Mouse (Mus musculus) lung, postnatal 25 days (tissue): ENCODE results near the gene Olfr209.
"Not testable (repeated sequence)": the region's sequence is repeated elsewhere in the genome, so short reads cannot be mapped to it uniquely, and the experiment has no call there.

Experiments
- DNase-seq: peaks from one replicate; pipeline ENCODE4 v3.0.0; 2022; ENCODE audit warnings: low spot score

Olfr209 gene

DNA sequence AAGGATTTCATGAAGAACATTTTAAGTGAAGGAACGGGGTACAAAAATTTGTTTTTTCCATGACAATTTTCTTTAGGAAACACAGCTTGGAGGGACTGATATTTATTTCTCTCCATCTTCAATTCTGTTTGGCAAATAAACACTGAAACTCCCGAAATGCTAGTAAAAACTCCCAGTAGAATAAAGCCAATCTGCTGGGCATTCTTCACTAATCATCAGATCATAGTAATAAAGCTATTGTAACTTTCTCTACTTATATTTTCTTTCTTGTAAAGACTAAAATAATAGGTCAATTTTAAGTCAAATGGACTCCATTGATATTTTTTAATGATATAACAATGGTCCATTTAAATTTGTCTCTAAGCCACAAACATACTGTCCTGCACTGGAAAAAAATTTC lies at the start of gene Olfr209:
Gene Olfr209 (minus strand): TSS at position 101 of the 400 bp plus-strand sequence.
- no peak for DNase-seq

DNA sequence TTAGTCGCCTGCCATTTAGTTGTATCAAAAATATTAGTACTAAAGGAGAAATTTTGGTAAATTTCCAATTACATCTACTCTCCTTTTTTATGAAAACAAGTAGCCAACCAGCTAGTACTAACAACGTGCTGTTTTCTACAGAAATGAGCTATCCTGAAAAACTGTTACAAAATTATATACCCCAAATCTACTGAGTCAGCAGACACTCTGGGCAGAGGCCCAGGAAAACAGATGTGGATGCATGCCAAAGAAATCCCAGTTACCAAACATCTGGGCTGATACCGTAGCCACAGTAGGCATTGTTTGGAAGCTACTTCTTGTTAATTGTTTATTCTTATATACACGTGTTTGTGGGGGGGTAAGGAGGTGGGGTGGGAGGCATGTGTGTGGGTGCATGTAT lies 49.7 kb upstream of the Olfr209 start:
- no peak for DNase-seq

DNA sequence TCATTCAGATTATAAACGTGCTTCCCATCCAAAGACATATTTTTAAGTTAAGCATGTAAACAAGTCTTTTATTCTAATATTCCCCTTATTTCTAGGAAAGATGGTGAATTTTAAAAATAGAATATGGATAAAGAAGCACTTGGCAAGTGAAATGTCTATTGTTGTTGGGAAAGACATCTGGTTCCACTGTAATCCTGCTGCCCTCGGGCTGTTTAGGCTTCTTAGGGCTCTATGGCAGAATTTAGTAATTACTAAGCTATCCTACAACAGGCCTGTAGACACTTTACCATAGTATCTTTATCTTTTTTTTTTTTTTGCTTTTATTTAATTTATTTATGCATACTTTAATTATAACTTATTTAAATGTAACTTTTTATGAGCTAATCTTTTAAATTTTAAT lies 46.0 kb upstream of the Olfr209 start:
- no peak for DNase-seq

DNA sequence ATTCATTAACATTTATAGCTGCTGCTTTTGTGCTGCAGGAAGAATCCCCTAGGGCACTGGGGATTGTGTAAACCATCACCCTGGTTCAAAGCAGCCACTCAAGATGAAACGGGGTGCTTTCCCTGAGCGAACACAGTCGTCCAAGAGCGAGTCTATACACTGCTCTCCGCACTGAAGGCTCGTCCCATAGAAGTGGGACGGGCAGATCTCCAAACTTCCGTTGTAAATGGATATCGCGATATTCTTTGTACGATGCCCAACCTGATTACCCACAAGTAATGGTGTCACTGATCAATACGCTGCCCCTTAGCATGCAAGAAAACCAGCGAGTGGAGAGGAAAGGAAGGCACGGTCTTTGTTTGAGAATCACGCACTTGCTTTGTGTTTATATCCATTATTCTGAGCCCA lies 45.6 kb upstream of the Olfr209 start:
- no peak for DNase-seq

DNA sequence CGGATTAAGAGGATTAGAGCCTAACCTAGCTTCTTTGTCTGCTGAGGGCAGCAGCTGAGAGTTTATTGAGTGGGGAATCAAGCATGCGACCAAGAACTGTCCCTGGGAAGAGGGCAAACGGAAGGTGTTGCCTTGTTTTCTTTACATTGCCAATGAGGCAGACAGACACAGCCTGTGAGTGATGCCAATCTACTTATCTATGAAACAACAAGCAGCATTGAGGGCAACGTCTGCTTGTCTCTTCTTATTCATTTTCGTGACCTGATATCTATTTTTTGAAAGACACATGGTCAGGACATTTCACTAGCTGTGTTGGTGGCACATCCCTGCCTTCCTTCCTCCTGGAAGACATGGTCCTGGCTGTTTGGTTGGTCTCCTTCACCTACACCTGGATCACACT lies 43.2 kb upstream of the Olfr209 start, which contains the start of gene Gabrr3:
Gene Gabrr3 (plus strand): TSS at position 301 of the 400 bp plus-strand sequence.
- DNase-seq: no peak

DNA sequence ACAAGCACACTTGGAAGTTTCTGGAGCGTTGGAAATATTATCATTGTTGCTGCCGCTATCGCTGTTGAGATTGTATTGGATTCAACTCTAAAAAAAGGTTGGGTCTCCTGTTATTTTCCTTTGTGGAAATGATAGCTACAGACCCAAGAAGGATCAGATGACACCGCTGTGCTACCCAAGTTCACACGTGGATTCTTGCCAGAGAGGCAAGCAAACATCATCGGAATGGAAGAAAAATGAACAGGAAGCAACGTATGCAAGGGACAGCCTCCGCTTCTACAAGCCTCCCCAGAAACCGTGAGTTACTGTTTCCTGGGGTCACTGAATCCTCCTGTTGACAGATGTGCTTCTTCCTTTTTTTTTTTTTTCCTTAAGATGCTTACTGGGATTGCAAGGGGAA lies 41.0 kb upstream of the Olfr209 start:
- no peak for DNase-seq

DNA sequence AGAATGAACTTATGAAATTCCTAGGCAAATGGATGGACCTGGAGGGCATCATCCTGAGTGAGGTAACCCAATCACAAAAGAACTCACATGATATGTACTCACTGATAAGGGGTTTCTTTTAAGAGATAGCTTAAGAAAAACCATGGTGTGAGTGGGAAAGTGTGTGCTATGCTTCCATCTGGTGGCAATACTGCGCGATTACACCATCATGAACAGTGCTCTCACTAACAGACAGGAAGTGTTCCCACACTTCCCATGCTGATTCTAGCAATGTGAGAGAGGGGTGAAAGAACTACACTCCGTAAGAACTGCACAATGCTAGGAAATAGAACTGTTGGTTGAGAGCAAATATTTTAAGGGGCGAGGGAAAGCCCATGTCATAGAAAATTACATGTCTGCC lies 39.9 kb upstream of the Olfr209 start:
- no peak for DNase-seq

DNA sequence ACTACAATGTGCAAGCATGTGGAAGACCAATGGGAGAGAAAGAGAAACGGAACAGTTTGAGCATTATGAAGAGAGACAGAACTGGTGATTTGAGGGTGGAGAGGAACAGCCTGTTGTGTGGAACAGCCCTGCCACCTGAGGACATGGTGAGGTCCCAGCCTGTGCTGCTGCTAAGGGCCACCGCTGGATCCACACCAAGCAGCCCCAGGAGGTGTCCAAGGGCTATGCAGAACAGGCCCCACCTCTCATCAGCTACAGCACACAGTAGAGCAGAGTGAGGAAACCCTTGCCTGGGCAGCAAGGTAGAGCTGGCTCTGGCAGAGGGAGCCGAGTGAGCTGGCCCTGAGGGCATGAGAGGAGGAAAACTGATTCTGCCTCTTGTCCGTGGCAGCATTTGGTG lies 38.2 kb upstream of the Olfr209 start:
- DNase-seq: no peak

DNA sequence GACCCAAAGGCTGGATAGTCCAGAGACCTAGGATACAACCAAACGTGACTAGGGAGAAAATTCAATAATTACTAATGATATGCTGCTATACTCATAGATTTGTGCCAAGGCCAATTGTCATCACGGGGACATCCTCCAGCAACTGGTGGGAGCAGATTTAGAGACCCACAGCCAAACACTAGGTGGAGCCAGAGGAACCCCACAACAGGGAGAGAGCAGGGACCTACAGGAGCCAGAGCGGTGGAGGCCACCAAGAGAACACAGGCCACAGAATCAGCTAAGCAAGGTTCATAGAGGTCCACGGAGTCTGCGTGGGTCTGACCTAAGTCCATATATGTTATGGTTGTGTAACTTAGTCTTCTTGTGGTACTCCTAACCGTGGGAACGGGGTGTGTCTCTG lies 37.3 kb upstream of the Olfr209 start:
- no peak for DNase-seq

DNA sequence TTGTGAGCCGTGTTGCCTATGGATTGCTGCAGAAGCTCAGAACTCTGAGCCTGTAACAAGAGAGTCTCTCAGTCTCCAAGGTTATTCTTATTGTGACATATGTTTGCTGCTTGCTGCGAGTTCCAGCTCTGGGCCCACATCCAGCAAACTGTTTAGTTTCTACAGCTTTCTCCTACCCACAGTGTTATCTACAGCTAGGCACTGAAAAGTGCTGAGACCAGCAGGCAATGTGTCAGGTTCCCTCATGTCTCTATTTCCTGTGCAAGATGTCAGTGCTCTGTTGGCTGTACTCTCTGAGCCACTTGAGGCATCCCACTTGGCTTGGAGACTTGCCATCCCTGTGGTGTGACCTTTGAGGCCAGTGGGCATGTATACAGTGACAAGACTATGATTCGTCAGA lies 29.5 kb upstream of the Olfr209 start:
- no peak for DNase-seq

DNA sequence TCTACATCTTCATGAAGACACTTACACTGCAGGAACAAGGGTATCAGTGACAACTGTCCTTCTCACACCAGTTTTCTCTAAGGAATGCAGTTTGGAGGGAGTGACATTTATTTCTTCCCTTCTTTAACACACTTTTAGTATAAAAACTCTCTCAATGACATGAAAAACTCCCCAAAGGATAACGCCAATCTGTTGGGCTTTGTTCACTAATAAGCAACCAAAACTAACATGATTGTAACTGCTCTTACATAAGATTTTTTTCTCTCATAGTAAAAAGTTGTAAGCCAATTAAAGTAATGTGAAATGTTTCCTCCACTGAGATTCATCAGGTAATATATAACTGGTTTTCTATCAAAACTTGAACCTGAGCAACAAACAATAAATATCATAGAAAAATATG lies 14.6 kb downstream of the Olfr209 start, which contains the start of gene Olfr206:
Gene Olfr206 (minus strand): TSS at position 101 of the 400 bp plus-strand sequence.
- no peak for DNase-seq

DNA sequence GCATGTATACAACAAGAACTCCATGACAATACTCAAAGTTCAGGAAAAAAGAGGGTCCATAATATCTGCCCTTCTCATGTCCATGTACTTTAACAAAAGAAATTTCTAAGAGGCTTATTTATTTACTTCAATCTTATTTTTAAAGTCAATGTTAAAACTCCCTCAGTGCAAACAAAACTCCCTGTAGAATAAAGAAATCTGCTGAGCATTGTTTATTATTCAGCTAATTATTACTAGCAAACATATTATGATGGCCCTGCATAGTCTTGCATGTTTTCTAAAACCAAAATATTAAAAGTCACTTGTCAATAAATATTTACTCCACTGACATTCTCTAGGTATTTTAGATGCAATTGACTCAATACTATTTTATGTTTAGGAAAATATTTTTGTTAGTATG lies 32.8 kb downstream of the Olfr209 start, which contains the start of gene Olfr205:
Gene Olfr205 (minus strand): TSS at position 101 of the 400 bp plus-strand sequence.
- no peak for DNase-seq

DNA sequence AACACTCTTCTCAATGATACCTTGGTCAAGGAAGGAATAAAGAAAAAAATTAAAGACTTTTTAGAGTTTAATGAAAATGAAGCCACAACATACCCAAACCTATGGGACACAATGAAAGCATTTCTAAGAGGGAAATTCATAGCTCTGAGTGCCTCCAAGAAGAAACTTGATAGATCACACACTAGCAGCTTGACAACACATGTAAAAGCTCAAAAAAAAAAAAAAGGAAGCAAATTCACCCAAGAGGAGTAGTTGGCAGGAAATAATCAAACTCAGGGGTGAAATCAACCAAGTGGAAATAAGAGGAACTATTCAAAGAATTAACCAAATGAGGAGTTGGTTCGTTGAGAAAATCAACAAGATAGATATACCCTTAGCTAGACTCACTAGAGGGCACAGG lies 40.5 kb downstream of the Olfr209 start:
- not testable (repeated sequence) for DNase-seq

DNA sequence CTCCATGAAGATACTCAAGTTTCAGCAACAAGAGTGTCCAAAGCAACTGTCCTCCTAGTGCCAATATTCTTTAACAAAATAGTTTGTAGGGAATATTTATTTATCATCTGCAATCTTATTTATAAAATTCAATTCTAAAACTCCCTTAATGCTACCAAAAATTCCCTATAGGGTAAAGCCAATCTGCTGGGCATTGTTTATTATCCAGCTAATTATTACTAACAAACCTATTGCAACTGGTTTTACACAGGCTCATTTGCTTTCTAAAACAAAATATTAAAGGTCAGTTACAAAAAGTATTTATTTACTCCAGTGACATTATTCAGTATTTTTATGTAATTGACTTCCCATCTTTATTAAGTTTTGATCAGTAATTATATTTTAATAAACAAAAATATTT lies 45.6 kb downstream of the Olfr209 start, which contains the start of gene Olfr204:
Gene Olfr204 (minus strand): TSS at position 101 of the 400 bp plus-strand sequence.
- no peak for DNase-seq
